Comparison of ENCODE assay signal across 9 mouse cellular contexts in genomic region chr5:112735040-112735439, GRCm38 (mm10).
"Had no signal": no experiment of that assay in that cellular context is flagged by ENCODE, and none has a peak within 500 bp of the region (broad histone marks: within the 10 kb centered on the region; RNA-seq: fewer than 3 reads in every experiment).

No protein-coding gene starts in this region.

- DNase-seq: kidney, adult 9 months; kidney, postnatal 14 days; kidney, postnatal 4 days; liver, embryonic 13.5 days; lung, adult 2 months; retina, postnatal 1 day; right cerebral cortex, postnatal 25 days; thymus, adult 18-20 months; thymus, postnatal 4 days had no signal
